Mouse (Mus musculus) heart, adult 8-10 months (tissue): ENCODE data around the gene Zrsr2. TPM values are rescaled to one million over a fixed set of nuclear protein-coding genes. Genes with fewer than 3 reads are reported as not detected.

Experiments used
- DNase-seq: peaks from one replicate; pipeline ENCODE4 v3.0.0; 2022; ENCODE audit warnings: low spot score
- total RNA-seq, 4 experiments: library from RNA; stranded (reverse); gene quantifications; 2 replicates each; pipeline ENCODE4 v1.2.4; 2022

The Zrsr2 gene
- total RNA-seq, 4 experiments from 2014 or later: 6.4 to 11.5 (median 11.1) TPM

DNA sequence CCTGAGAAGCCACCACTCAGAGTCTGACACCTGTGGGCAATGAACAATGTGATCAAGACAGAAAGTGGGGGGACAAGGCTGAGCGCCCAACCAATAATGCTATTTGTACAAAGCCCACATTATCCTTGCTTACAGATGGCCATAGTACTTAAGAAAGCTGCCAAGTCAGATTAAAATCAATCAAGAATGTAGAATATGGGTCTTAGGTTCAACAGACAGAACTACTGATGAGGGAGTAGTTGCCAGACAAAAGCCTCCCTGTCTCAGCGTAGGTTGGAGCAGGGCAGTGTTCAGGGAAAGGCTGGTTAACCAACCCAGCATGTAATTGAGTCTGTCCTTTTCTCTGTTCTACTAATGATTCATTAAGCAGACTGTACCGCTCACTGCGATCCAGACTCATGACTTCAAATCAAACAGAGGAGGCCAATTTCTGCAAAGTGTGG is 72.9 kb downstream of the Zrsr2 start:
- no peak for DNase-seq

Other genes starting within 250 kb of the Zrsr2 start
- not detected for gene Rnf138rt1, start 197.3 kb downstream of the Zrsr2 start, total RNA-seq
- 10 to 100 TPM; 18.5 to 36.3 (median 27.2) TPM for gene Ap1s2, start 49.6 kb downstream of the Zrsr2 start, total RNA-seq
- 1 to 10 TPM in 1 of 4 experiments, under 1 TPM in 3; 0.44 to 1.5 (median 0.63) TPM for gene Car5b, start 69.3 kb upstream of the Zrsr2 start, total RNA-seq
- 1 to 10 TPM; 3.7 to 4.7 (median 4.3) TPM for gene Siah1b, start 117.8 kb upstream of the Zrsr2 start, total RNA-seq
- gene Cltrn, start 130.2 kb upstream of the Zrsr2 start, total RNA-seq: not detected
- gene Ace2, start 180.7 kb upstream of the Zrsr2 start, total RNA-seq: 1 to 10 TPM in 2 of 4 experiments, under 1 TPM in 2; 0.57 to 1.4 (median 0.89) TPM